Mouse (Mus musculus): ENCODE results near the gene Acap2. TPM values are rescaled to one million over a fixed set of nuclear protein-coding genes. Genes with fewer than 3 reads are reported as not detected.

Acap2 gene
- polyA plus RNA-seq, 1 experiment from 2014 or later: 33.0 TPM

- Histone ChIP-seq H3K27ac (ENCODE audit: low read depth) (no peak overlapping the region), H3K36me3 (ENCODE audit: insufficient read depth) (no peaks in the 10 kb centered on the region), H3K9me3 (ENCODE audit: low read depth, low read length) (no peaks in the 10 kb centered on the region), H3K27me3 (ENCODE audit: insufficient read depth, low read length) (no peaks in the 10 kb centered on the region), H3K4me2 (no peak overlapping the region), H3K4me1 (ENCODE audit: insufficient read depth) (no peaks in the 10 kb centered on the region), H3K9ac (no peak overlapping the region), H3K4me3 (ENCODE audit: low read depth, low read length) (no peak overlapping the region)
- WGBS: 93% methylated on average over 4 of the region's 4 CpGs
- ATAC-seq (ENCODE audit: insufficient read depth) (no peak), DNase-seq (no peak)
- no peak for TF ChIP-seq CTCF (IDR thresholded peaks at IDR 0.05; ENCODE audit: low read depth)
These were observed 36.9 kb downstream of the Acap2 start for GRCm38 (mm10) chr16:31164125-31164524.

GRCm38 (mm10) chr16:31160486-31160885 is 40.6 kb downstream of the Acap2 start:
- DNase-seq (no peak), ATAC-seq (ENCODE audit: insufficient read depth) (no peak)
- WGBS: 62% methylated on average over 6 of the region's 6 CpGs
- no peak for TF ChIP-seq CTCF (IDR thresholded peaks at IDR 0.05; ENCODE audit: low read depth)
- H3K4me3 ChIP-seq (ENCODE audit: low read depth, low read length): no peak overlapping the region
- H3K9me3 ChIP-seq (ENCODE audit: low read depth, low read length): peaks cover 17% of the 10 kb centered on the region
- no peak overlapping the region for H3K9ac ChIP-seq
- no peak overlapping the region for H3K27ac ChIP-seq (ENCODE audit: low read depth)
- no peaks in the 10 kb centered on the region for H3K4me1 ChIP-seq (ENCODE audit: insufficient read depth)
- no peaks in the 10 kb centered on the region for H3K27me3 ChIP-seq (ENCODE audit: insufficient read depth, low read length)
- H3K4me2 ChIP-seq: no peak overlapping the region
- H3K36me3 ChIP-seq (ENCODE audit: insufficient read depth): peaks cover 20% of the 10 kb centered on the region; the same call in 1 of the 2 replicates

- no peak overlapping the region for H3K27ac ChIP-seq (ENCODE audit: low read depth)
- H3K36me3 ChIP-seq (ENCODE audit: insufficient read depth): peaks cover 28% of the 10 kb centered on the region
- no peak overlapping the region for H3K4me3 ChIP-seq (ENCODE audit: low read depth, low read length)
- H3K27me3 ChIP-seq (ENCODE audit: insufficient read depth, low read length): no peaks in the 10 kb centered on the region
- peaks cover 17% of the 10 kb centered on the region for H3K9me3 ChIP-seq (ENCODE audit: low read depth, low read length)
- no peak for ATAC-seq (ENCODE audit: insufficient read depth)
- TF ChIP-seq CTCF (IDR thresholded peaks at IDR 0.05; ENCODE audit: low read depth): no peak
- H3K9ac ChIP-seq: no peak overlapping the region
- DNase-seq: no peak
- H3K4me2 ChIP-seq: no peak overlapping the region
- 53% methylated on average over 2 of the region's 2 CpGs for WGBS
- H3K4me1 ChIP-seq (ENCODE audit: insufficient read depth): no peaks in the 10 kb centered on the region
These were observed 41.6 kb downstream of the Acap2 start for GRCm38 (mm10) chr16:31159491-31159890.

- DNase-seq (no peak), ATAC-seq (ENCODE audit: insufficient read depth) (no peak)
- H3K36me3 ChIP-seq (ENCODE audit: insufficient read depth): peaks cover 14% of the 10 kb centered on the region; the same call in 1 of the 2 replicates
- H3K4me3 ChIP-seq (ENCODE audit: low read depth, low read length): no peak overlapping the region
- H3K9me3 ChIP-seq (ENCODE audit: low read depth, low read length): no peaks in the 10 kb centered on the region
- H3K27ac ChIP-seq (ENCODE audit: low read depth): no peak overlapping the region
- H3K4me2 ChIP-seq: no peak overlapping the region
- 83% methylated on average over 4 of the region's 4 CpGs for WGBS
- no peaks in the 10 kb centered on the region for H3K27me3 ChIP-seq (ENCODE audit: insufficient read depth, low read length)
- no peaks in the 10 kb centered on the region for H3K4me1 ChIP-seq (ENCODE audit: insufficient read depth)
- no peak for TF ChIP-seq CTCF (IDR thresholded peaks at IDR 0.05; ENCODE audit: low read depth)
- no peak overlapping the region for H3K9ac ChIP-seq
These were observed 51.2 kb downstream of the Acap2 start for GRCm38 (mm10) chr16:31149841-31150240.

GRCm38 (mm10) chr16:31148891-31149290 is 52.2 kb downstream of the Acap2 start:
- ATAC-seq (ENCODE audit: insufficient read depth) (no peak), DNase-seq (no peak)
- Histone ChIP-seq H3K9ac (no peak overlapping the region), H3K4me2 (no peak overlapping the region), H3K27ac (ENCODE audit: low read depth) (no peak overlapping the region), H3K27me3 (ENCODE audit: insufficient read depth, low read length) (no peaks in the 10 kb centered on the region), H3K9me3 (ENCODE audit: low read depth, low read length) (no peaks in the 10 kb centered on the region), H3K36me3 (ENCODE audit: insufficient read depth) (peaks cover 10% of the 10 kb centered on the region; the same call in 1 of the 2 replicates), H3K4me3 (ENCODE audit: low read depth, low read length) (no peak overlapping the region), H3K4me1 (ENCODE audit: insufficient read depth) (no peaks in the 10 kb centered on the region)
- WGBS: 69% methylated on average over 6 of the region's 6 CpGs
- no peak for TF ChIP-seq CTCF (IDR thresholded peaks at IDR 0.05; ENCODE audit: low read depth)

- Histone ChIP-seq H3K27me3 (ENCODE audit: insufficient read depth, low read length) (no peaks in the 10 kb centered on the region), H3K4me2 (no peak overlapping the region), H3K9me3 (ENCODE audit: low read depth, low read length) (no peaks in the 10 kb centered on the region), H3K36me3 (ENCODE audit: insufficient read depth) (peaks cover 7% of the 10 kb centered on the region; the same call in 1 of the 2 replicates), H3K4me1 (ENCODE audit: insufficient read depth) (no peaks in the 10 kb centered on the region), H3K27ac (ENCODE audit: low read depth) (no peak overlapping the region), H3K4me3 (ENCODE audit: low read depth, low read length) (no peak overlapping the region), H3K9ac (no peak overlapping the region)
- WGBS: 81% methylated on average over 6 of the region's 6 CpGs
- no peak for ATAC-seq (ENCODE audit: insufficient read depth)
- no peak for TF ChIP-seq CTCF (IDR thresholded peaks at IDR 0.05; ENCODE audit: low read depth)
- no peak for DNase-seq
These were observed 53.3 kb downstream of the Acap2 start for GRCm38 (mm10) chr16:31147766-31148165.

GRCm38 (mm10) chr16:31141916-31142315 is 59.1 kb downstream of the Acap2 start:
- H3K36me3 ChIP-seq (ENCODE audit: insufficient read depth): peaks cover 16% of the 10 kb centered on the region
- no peak overlapping the region for H3K4me2 ChIP-seq
- ATAC-seq (ENCODE audit: insufficient read depth) (no peak), DNase-seq (no peak)
- no peak for TF ChIP-seq CTCF (IDR thresholded peaks at IDR 0.05; ENCODE audit: low read depth)
- no peak overlapping the region for H3K9ac ChIP-seq
- no peaks in the 10 kb centered on the region for H3K9me3 ChIP-seq (ENCODE audit: low read depth, low read length)
- no peak overlapping the region for H3K27ac ChIP-seq (ENCODE audit: low read depth)
- H3K27me3 ChIP-seq (ENCODE audit: insufficient read depth, low read length): no peaks in the 10 kb centered on the region
- 68% methylated on average over 6 of the region's 6 CpGs for WGBS
- no peak overlapping the region for H3K4me3 ChIP-seq (ENCODE audit: low read depth, low read length)
- no peaks in the 10 kb centered on the region for H3K4me1 ChIP-seq (ENCODE audit: insufficient read depth)

All from lung, embryonic 14.5 days (tissue).